Mouse (Mus musculus): ENCODE data around the gene Ppil4.

DNA sequence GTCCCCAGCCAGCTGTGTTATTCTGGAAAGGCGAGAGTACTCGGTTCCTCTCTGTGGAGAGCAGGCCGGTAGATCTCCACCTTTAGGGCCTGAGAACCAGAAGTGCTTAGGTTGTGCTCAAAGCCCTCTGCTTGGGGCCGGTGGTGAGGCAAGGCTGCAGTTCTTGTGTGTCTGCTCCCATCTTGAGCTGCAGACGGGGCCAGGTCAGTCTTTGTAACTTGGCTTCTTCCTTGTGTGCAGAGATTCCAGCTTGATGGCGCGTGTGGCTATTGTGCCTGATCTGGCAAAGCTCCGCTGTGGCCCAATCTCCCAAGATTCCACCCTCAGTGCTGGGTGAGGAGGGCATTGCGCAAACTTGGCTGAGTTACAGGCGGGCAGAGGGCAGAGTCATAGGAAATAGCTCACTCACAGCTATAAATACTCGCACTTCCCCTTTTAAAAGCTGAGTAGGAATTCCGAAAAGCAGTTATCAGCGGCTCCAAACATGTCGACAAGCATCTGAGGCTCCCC, 48.9 kb downstream of the Ppil4 start:
- TF ChIP-seq CTCF (IDR thresholded peaks at IDR 0.05; ENCODE audit: insufficient read depth, low read depth, low read length) (no peak), POLR2A (IDR thresholded peaks at IDR 0.05; ENCODE audit: insufficient read depth, low read depth, low read length) (no peak)

Data from olfactory bulb, adult 2 months (tissue).